In genomic region chr8:5038811-5039561, GRCm38 (mm10) we compare ENCODE assay signal across 20 mouse cellular contexts.
A peak's percentile ranks its signal among the peaks of the same experiment; 100 is the strongest.
DNase-seq lines count a peak whose midpoint lies in the region; ATAC-seq and TF ChIP-seq lines count a peak whose summit lies in the region.
"Had no signal": no experiment of that assay in that cellular context is flagged by ENCODE, and none has a peak within 500 bp of the region (broad histone marks: within the 10 kb centered on the region; RNA-seq: fewer than 3 reads in every experiment).

No protein-coding gene starts in this region.

- 0 out of 2 replicates have a peak overlapping the region, but pooled peaks have one; percentile 45 for H3K27ac ChIP-seq in limb, embryonic 12.5 days
- H3K27ac ChIP-seq in midbrain, embryonic 10.5 days (replicated peaks) = no peak overlapping the region
- no peak overlapping the region for H3K27ac ChIP-seq in midbrain, postnatal 0 days (ENCODE audit: low read depth, low read length)
- H3K27ac ChIP-seq: embryonic facial prominence, embryonic 12.5 days; forebrain, embryonic 15.5 days; heart, adult 2 months; heart, embryonic 15.5 days; hindbrain, embryonic 13.5 days; hindbrain, postnatal 0 days had no signal

- no peak overlapping the region for H3K4me2 ChIP-seq in limb, embryonic 12.5 days
- H3K4me2 ChIP-seq in midbrain, postnatal 0 days (ENCODE audit: low read depth, low read length, poor library complexity, severe bottlenecking) = no peak overlapping the region
- H3K4me2 ChIP-seq: embryonic facial prominence, embryonic 12.5 days; forebrain, embryonic 15.5 days; heart, embryonic 11.5 days; heart, embryonic 15.5 days; hindbrain, embryonic 13.5 days had no signal

- H3K27me3 ChIP-seq in limb, embryonic 12.5 days = 0 out of 2 replicates have a peak, but pooled peaks cover 6% of the 10 kb centered on the region
- no peaks in the 10 kb centered on the region for H3K27me3 ChIP-seq in midbrain, embryonic 10.5 days (ENCODE audit: low read depth, poor library complexity, severe bottlenecking)
- no peaks in the 10 kb centered on the region for H3K27me3 ChIP-seq in midbrain, postnatal 0 days (ENCODE audit: insufficient read depth, low read length)
- H3K27me3 ChIP-seq: embryonic facial prominence, embryonic 12.5 days; forebrain, embryonic 15.5 days; heart, embryonic 15.5 days; hindbrain, embryonic 13.5 days had no signal

- H3K9ac ChIP-seq in limb, embryonic 12.5 days (replicated peaks) = no peak overlapping the region
- H3K9ac ChIP-seq in midbrain, postnatal 0 days (replicated peaks; ENCODE audit: low read length, poor library complexity, severe bottlenecking) = no peak overlapping the region
- H3K9ac ChIP-seq: embryonic facial prominence, embryonic 12.5 days; forebrain, embryonic 15.5 days; heart, embryonic 15.5 days; hindbrain, embryonic 13.5 days had no signal

- H3K9me3 ChIP-seq in limb, embryonic 12.5 days = no peaks in the 10 kb centered on the region
- no peaks in the 10 kb centered on the region for H3K9me3 ChIP-seq in midbrain, embryonic 10.5 days (replicated peaks)
- no peaks in the 10 kb centered on the region for H3K9me3 ChIP-seq in midbrain, postnatal 0 days (ENCODE audit: low read length)
- H3K9me3 ChIP-seq: embryonic facial prominence, embryonic 12.5 days; forebrain, embryonic 15.5 days; heart, embryonic 15.5 days; hindbrain, embryonic 13.5 days had no signal

- H3K4me1 ChIP-seq in limb, embryonic 12.5 days (replicated peaks) = peaks cover 6% of the 10 kb centered on the region
- H3K4me1 ChIP-seq in midbrain, embryonic 10.5 days = no peaks in the 10 kb centered on the region
- H3K4me1 ChIP-seq in midbrain, postnatal 0 days (ENCODE audit: insufficient read depth, low read length) = no peaks in the 10 kb centered on the region
- H3K4me1 ChIP-seq: embryonic facial prominence, embryonic 12.5 days; forebrain, embryonic 15.5 days; heart, embryonic 15.5 days; hindbrain, embryonic 13.5 days had no signal

- TF ChIP-seq CTCF in midbrain, postnatal 0 days (IDR thresholded peaks at IDR 0.05) = no peak

- no peak overlapping the region for H3K4me3 ChIP-seq in limb, embryonic 12.5 days (replicated peaks)
- no peak overlapping the region for H3K4me3 ChIP-seq in midbrain, embryonic 10.5 days
- no peak overlapping the region for H3K4me3 ChIP-seq in midbrain, postnatal 0 days (ENCODE audit: low read depth, low read length)
- H3K4me3 ChIP-seq: embryonic facial prominence, embryonic 12.5 days; forebrain, embryonic 15.5 days; heart, adult 2 months; heart, embryonic 15.5 days; hindbrain, embryonic 13.5 days had no signal

- 15% methylated on average over 4 of the region's 4 CpGs for WGBS in limb, embryonic 12.5 days
- 90% methylated on average over 4 of the region's 4 CpGs for WGBS in midbrain, embryonic 10.5 days
- WGBS in midbrain, postnatal 0 days = 87% methylated on average over 4 of the region's 4 CpGs

- no peaks in the 10 kb centered on the region for H3K36me3 ChIP-seq in limb, embryonic 12.5 days
- no peaks in the 10 kb centered on the region for H3K36me3 ChIP-seq in midbrain, embryonic 10.5 days
- H3K36me3 ChIP-seq in midbrain, postnatal 0 days (ENCODE audit: insufficient read depth, low read length) = no peaks in the 10 kb centered on the region
- H3K36me3 ChIP-seq: embryonic facial prominence, embryonic 12.5 days; forebrain, embryonic 15.5 days; heart, embryonic 15.5 days; hindbrain, embryonic 13.5 days had no signal

- peak; percentile 63; the same call in 1 of the 2 replicates for ATAC-seq in limb, embryonic 12.5 days (ENCODE audit: insufficient number of reproducible peaks, insufficient read depth, low FRiP score, low TSS enrichment, low read depth)
- no peak for ATAC-seq in midbrain, postnatal 0 days (ENCODE audit: low FRiP score)
- ATAC-seq: forebrain, embryonic 15.5 days; hindbrain, postnatal 0 days had no signal

- DNase-seq in embryo, embryonic 11.5 days (ENCODE audit: low read depth, low spot score) = peak; percentile 3
- peak; percentile 78 for DNase-seq in forelimb bud, embryonic 11.5 days (ENCODE audit: low read depth, low spot score)
- DNase-seq in midbrain, embryonic 10.5 days (ENCODE audit: low spot score) = no peak
- no peak for DNase-seq in gastrocnemius, postnatal 25 days
- no peak for DNase-seq in midbrain, postnatal 0 days (ENCODE audit: low spot score)
- DNase-seq: adrenal gland, adult 2 months; adrenal gland, postnatal 25 days; cerebellum, adult 18-20 months; cerebellum, adult 9-11 months; cerebellum, postnatal 36 days; gastrocnemius, postnatal 10 days; heart, adult 2 months; heart, postnatal 14 days had no signal

Comparison
In these comparisons a context has a peak if more than half of its experiments do, and no peak if none do; other contexts are left out.
1. DNase-seq: peak in embryo, embryonic 11.5 days (single experiment) and forelimb bud, embryonic 11.5 days (single experiment); none in midbrain, embryonic 10.5 days (single experiment), gastrocnemius, postnatal 25 days (single experiment) and midbrain, postnatal 0 days (single experiment).